Mouse (Mus musculus) embryonic facial prominence, embryonic 15.5 days (tissue): Measurements from ENCODE around the gene Zfyve21. TPM values are rescaled to one million over a fixed set of nuclear protein-coding genes. Genes with fewer than 3 reads are reported as not detected.

Experiments
- ATAC-seq: fragments of 200-750 bp; cut with Nextera tagmentation; 2 replicates; pipeline ENCODE4 v1.8.0; 2017; ENCODE audit warnings: low read depth, moderate TSS enrichment; ENCODE audit not compliant: insufficient number of reproducible peaks, low FRiP score, low TSS enrichment
- H3K27ac ChIP-seq: fragments of 300-500 bp; sonication (generic); replicated peaks from 2 replicates; pipeline ENCODE4 v1.5.1; 2015; ENCODE audit warnings: mild to moderate bottlenecking, inconsistent platforms
- H3K27me3 ChIP-seq: fragments of 300-500 bp; sonication (generic); 2 replicates; pipeline ENCODE4 v1.6.1; 2015; ENCODE audit warnings: inconsistent platforms
- H3K36me3 ChIP-seq: fragments of 300-500 bp; sonication (generic); 2 replicates; pipeline ENCODE4 v1.6.1; 2015; ENCODE audit warnings: mild to moderate bottlenecking, inconsistent platforms
- H3K4me1 ChIP-seq: fragments of 300-500 bp; sonication (generic); 2 replicates; pipeline ENCODE4 v1.6.1; 2015; ENCODE audit warnings: inconsistent platforms
- H3K4me2 ChIP-seq: fragments of 300-500 bp; sonication (generic); replicated peaks from 2 replicates; pipeline ENCODE4 v1.6.1; 2015; ENCODE audit warnings: mild to moderate bottlenecking, inconsistent platforms
- H3K4me3 ChIP-seq: fragments of 300-500 bp; sonication (generic); replicated peaks from 2 replicates; pipeline ENCODE4 v1.5.1; 2015; ENCODE audit warnings: mild to moderate bottlenecking, inconsistent platforms
- H3K9ac ChIP-seq: fragments of 300-500 bp; sonication (generic); 2 replicates; pipeline ENCODE4 v1.6.1; 2015; ENCODE audit warnings: inconsistent platforms
- H3K9me3 ChIP-seq: fragments of 300-500 bp; sonication (generic); replicated peaks from 2 replicates; pipeline ENCODE4 v1.6.1; 2016; ENCODE audit warnings: inconsistent platforms
- WGBS: fragments of 180-500 bp; shearing (Covaris S2); methylation state at CpG from one replicate; pipeline ENCODE4 v1.1.7; 2015; 5-methylcytosine and 5-hydroxymethylcytosine counted together
- polyA plus RNA-seq: library from polyadenylated mRNA; unstranded; fragments of >200 nt; fragmentation: Nextera tagmentation; extraction: Ambion mirVana; gene quantifications from 2 replicates; pipeline ENCODE4 v1.2.1, GENCODE M21; 2015

Zfyve21 gene
- polyA plus RNA-seq, 1 experiment from 2014 or later: 120 TPM

- Histone ChIP-seq H3K4me2 (no peak overlapping the region), H3K36me3 (peaks cover 92% of the 10 kb centered on the region), H3K27me3 (no peaks in the 10 kb centered on the region), H3K9me3 (no peaks in the 10 kb centered on the region), H3K4me1 (no peaks in the 10 kb centered on the region), H3K9ac (no peak overlapping the region), H3K27ac (no peak overlapping the region), H3K4me3 (no peak overlapping the region)
- 69% methylated on average over 15 of the region's 15 CpGs for whole genome bisulfite sequencing
- ATAC-seq: no peak
Measured at GRCm38 (mm10) chr12:111785174-111785573, 28.8 kb upstream of the Zfyve21 start.

GRCm38 (mm10) chr12:111787015-111787414 is 27.0 kb upstream of the Zfyve21 start:
- no peak for ATAC-seq
- Histone ChIP-seq H3K27me3 (no peaks in the 10 kb centered on the region), H3K36me3 (peaks cover 92% of the 10 kb centered on the region), H3K4me2 (no peak overlapping the region), H3K4me3 (no peak overlapping the region), H3K9ac (no peak overlapping the region), H3K27ac (no peak overlapping the region), H3K9me3 (no peaks in the 10 kb centered on the region), H3K4me1 (no peaks in the 10 kb centered on the region)
- 91% methylated on average over 6 of the region's 6 CpGs for WGBS

DNA sequence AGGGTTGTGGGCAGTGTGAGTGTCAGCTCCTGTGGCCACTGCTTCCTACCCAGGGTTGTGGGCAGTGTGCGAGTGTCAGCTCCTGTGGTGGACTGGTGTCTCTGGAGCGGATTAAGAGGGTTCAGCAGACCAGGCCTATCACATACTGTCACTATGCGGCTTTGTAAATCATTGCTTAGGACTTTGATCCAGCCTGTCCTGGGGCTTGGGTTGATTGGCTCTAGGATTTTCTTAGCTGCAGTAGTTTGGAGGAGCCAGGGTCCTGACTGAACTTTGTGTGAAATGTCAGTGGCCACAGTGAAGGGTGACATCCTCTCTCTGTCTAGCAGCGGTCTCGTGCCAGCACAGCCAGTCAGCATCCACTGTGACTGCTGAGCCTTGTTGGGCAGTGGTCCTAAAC is 23.9 kb upstream of the Zfyve21 start:
- Histone ChIP-seq H3K4me2 (no peak overlapping the region), H3K27me3 (no peaks in the 10 kb centered on the region), H3K36me3 (peaks cover 92% of the 10 kb centered on the region), H3K4me1 (no peaks in the 10 kb centered on the region), H3K27ac (no peak overlapping the region), H3K9me3 (no peaks in the 10 kb centered on the region), H3K9ac (no peak overlapping the region), H3K4me3 (no peak overlapping the region)
- no peak for ATAC-seq
- WGBS: 93% methylated on average over 5 of the region's 5 CpGs

GRCm38 (mm10) chr12:111790631-111791030 is 23.3 kb upstream of the Zfyve21 start:
- H3K27ac ChIP-seq: no peak overlapping the region
- peaks cover 93% of the 10 kb centered on the region for H3K36me3 ChIP-seq
- WGBS: 89% methylated on average over 7 of the region's 7 CpGs
- no peaks in the 10 kb centered on the region for H3K27me3 ChIP-seq
- no peaks in the 10 kb centered on the region for H3K9me3 ChIP-seq
- ATAC-seq: no peak
- no peaks in the 10 kb centered on the region for H3K4me1 ChIP-seq
- no peak overlapping the region for H3K9ac ChIP-seq
- no peak overlapping the region for H3K4me2 ChIP-seq
- no peak overlapping the region for H3K4me3 ChIP-seq

- H3K27ac ChIP-seq: no peak overlapping the region
- no peak for ATAC-seq
- WGBS: 90% methylated on average over 13 of the region's 13 CpGs
Measured at GRCm38 (mm10) chr12:111791474-111792104, 22.4 kb upstream of the Zfyve21 start.

DNA sequence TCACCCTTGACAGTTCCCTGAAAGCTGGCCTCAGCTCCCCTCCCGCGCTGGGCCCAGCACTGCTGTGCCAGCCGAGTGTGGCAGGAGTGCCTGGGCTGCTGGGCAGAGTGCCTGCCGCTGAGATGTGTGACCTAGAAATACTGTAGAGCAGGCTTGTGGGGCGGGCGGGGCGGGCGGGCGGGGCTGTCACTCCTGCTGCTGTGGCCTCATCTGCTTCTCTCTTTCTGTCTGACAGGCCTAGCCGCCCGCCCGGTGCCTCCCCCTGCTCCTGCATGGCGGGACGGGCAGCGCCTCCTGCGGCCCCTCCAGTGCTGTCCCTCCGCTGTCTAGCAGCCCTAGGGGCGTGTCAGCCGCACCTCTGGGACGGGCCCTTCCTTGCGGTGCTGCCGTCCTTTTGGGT is 19.9 kb upstream of the Zfyve21 start:
- Histone ChIP-seq H3K27me3 (no peaks in the 10 kb centered on the region), H3K9me3 (no peaks in the 10 kb centered on the region), H3K27ac (no peak overlapping the region), H3K9ac (no peak overlapping the region), H3K36me3 (peaks cover 88% of the 10 kb centered on the region), H3K4me3 (no peak overlapping the region), H3K4me1 (no peaks in the 10 kb centered on the region), H3K4me2 (no peak overlapping the region)
- ATAC-seq: no peak
- 68% methylated on average over 22 of the region's 22 CpGs for WGBS

More at GRCm38 (mm10) chr12:111791474-111792104, 22.4 kb upstream of the Zfyve21 start:
- Histone ChIP-seq H3K27me3 (no peaks in the 10 kb centered on the region), H3K4me2 (no peak overlapping the region), H3K4me1 (no peaks in the 10 kb centered on the region), H3K4me3 (no peak overlapping the region), H3K9me3 (no peaks in the 10 kb centered on the region), H3K36me3 (peaks cover 93% of the 10 kb centered on the region), H3K9ac (no peak overlapping the region)

DNA sequence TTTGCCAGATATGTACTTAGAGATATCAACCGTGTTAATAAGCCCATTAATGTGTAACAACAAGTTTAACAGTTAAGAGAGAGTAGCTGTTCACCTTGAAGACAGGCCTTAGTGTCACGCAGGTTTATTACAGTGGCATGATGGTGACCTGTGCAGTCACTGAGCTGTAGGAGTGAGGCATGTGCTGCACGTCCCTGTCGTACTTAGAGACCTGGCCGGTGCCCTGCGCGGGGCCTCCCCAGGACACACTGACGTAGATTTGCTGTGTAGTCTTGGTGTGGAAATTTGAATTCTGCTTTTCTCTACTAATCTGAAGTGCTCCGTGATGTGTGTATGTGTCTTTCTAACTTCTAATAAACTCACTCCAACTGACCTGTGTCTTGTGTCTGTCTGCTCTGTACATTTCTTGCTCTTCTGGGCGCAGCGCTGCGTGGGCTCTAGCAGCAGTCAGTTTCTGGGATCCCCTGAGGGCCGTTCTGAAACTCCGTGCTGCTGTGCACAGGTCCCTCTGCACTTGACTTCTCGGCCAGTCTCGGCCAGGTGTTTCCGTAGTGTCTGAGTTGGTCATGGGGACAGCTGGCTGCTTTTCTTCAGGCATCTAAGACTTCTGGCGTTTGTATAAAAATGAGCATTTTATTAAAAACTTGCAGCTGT is 19.3 kb upstream of the Zfyve21 start:
- Histone ChIP-seq H3K4me1 (no peaks in the 10 kb centered on the region), H3K27me3 (no peaks in the 10 kb centered on the region), H3K4me3 (no peak overlapping the region), H3K9me3 (no peaks in the 10 kb centered on the region), H3K27ac (no peak overlapping the region), H3K4me2 (no peak overlapping the region), H3K9ac (no peak overlapping the region), H3K36me3 (peaks cover 86% of the 10 kb centered on the region)
- no peak for ATAC-seq
- 89% methylated on average over 18 of the region's 18 CpGs for WGBS

DNA sequence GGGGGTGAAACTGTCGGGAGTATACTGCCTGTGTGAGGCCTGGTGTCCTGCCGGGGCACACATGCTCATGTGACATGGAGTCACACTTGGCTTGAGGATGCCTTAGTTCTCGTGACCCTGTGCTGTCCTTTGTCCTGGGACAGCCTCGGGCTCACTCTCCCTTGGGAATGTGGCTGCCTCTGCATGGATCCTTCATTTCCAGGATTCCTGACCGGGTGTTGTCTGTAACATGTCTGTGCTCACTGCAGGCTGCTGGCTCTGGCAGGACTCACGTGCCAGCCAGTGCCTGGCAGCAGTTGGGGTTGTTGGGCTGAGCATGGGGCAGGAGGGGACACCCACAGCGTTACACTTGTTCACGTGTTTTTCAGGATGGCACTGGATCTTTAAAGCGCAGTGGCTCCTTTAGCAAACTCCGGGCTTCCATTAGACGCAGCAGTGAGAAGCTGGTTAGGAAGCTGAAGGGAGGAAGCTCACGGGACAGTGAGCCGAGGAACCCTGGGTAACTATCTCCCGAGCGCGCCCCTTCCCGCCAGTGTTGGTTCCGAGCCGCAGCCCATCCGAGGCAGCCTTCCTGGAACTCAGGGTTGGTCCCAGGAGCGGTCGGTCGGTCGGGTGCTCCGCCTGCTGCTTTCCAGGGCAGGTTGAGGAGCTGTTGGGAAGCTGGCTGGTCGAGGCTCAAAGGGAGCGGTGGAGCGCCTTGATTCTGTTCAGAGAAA is 18.6 kb upstream of the Zfyve21 start:
- Histone ChIP-seq H3K4me2 (no peak overlapping the region), H3K9me3 (no peaks in the 10 kb centered on the region), H3K4me1 (no peaks in the 10 kb centered on the region), H3K4me3 (no peak overlapping the region), H3K36me3 (peaks cover 85% of the 10 kb centered on the region), H3K9ac (no peak overlapping the region), H3K27me3 (no peaks in the 10 kb centered on the region), H3K27ac (no peak overlapping the region)
- ATAC-seq: no peak
- WGBS: 83% methylated on average over 28 of the region's 28 CpGs

GRCm38 (mm10) chr12:111797251-111797650 is 16.7 kb upstream of the Zfyve21 start:
- Histone ChIP-seq H3K9ac (no peak overlapping the region), H3K36me3 (peaks cover 85% of the 10 kb centered on the region), H3K27me3 (no peaks in the 10 kb centered on the region), H3K4me3 (no peak overlapping the region), H3K4me1 (no peaks in the 10 kb centered on the region), H3K27ac (no peak overlapping the region), H3K4me2 (no peak overlapping the region), H3K9me3 (no peaks in the 10 kb centered on the region)
- WGBS: 73% methylated on average over 8 of the region's 8 CpGs
- no peak for ATAC-seq

GRCm38 (mm10) chr12:111798493-111798892 is 15.5 kb upstream of the Zfyve21 start:
- Histone ChIP-seq H3K4me2 (no peak overlapping the region), H3K9me3 (no peaks in the 10 kb centered on the region), H3K9ac (no peak overlapping the region), H3K4me3 (no peak overlapping the region), H3K4me1 (no peaks in the 10 kb centered on the region), H3K27ac (no peak overlapping the region), H3K36me3 (peaks cover 88% of the 10 kb centered on the region), H3K27me3 (no peaks in the 10 kb centered on the region)
- no peak for ATAC-seq
- 87% methylated on average over 13 of the region's 13 CpGs for WGBS

- WGBS: 83% methylated on average over 10 of the region's 10 CpGs
- Histone ChIP-seq H3K4me1 (no peaks in the 10 kb centered on the region), H3K27ac (no peak overlapping the region), H3K4me3 (no peak overlapping the region), H3K4me2 (no peak overlapping the region), H3K36me3 (peaks cover 87% of the 10 kb centered on the region), H3K9ac (no peak overlapping the region), H3K27me3 (no peaks in the 10 kb centered on the region), H3K9me3 (no peaks in the 10 kb centered on the region)
- no peak for ATAC-seq
Measured at GRCm38 (mm10) chr12:111800459-111801183, 13.3 kb upstream of the Zfyve21 start.
